Mouse (Mus musculus) left cerebral cortex, adult 18-20 months (tissue): ENCODE measurements around the gene Thy1. TPM values are rescaled to one million over a fixed set of nuclear protein-coding genes. Genes with fewer than 3 reads are reported as not detected.

Source experiments
- DNase-seq, 2 experiments: peaks; one replicate each; pipeline ENCODE4 v3.0.0; 2021 to 2022; ENCODE audit warnings: low spot score in 2 of 2, mixed read lengths in 1 of 2
- total RNA-seq, 2 experiments: library from RNA; stranded (reverse); gene quantifications; 2 replicates each; pipeline ENCODE4 v1.2.3; 2021

Gene Thy1
- total RNA-seq, 2 experiments from 2014 or later: 830 to 832 TPM

DNA sequence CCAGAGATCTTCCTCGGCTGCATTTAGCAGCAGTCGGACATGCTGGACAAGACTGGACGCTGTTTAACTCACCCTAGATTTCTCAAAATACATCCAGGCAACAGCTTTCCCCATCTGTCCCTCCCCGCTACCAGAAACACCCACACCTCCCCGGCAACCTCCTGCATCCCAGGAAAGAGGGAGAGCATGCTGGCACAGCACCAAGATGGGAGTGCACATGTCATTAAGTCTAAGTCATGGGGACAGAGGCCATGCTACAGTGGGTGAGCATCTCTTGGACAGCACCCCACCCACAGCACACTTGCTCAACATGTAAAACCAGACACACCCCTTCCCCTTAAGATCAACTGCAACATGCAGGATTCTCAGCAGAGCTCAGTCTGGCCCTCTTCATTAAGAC, 37.8 kb downstream of the Thy1 start:
- DNase-seq: peak; percentile 67 to 78

DNA sequence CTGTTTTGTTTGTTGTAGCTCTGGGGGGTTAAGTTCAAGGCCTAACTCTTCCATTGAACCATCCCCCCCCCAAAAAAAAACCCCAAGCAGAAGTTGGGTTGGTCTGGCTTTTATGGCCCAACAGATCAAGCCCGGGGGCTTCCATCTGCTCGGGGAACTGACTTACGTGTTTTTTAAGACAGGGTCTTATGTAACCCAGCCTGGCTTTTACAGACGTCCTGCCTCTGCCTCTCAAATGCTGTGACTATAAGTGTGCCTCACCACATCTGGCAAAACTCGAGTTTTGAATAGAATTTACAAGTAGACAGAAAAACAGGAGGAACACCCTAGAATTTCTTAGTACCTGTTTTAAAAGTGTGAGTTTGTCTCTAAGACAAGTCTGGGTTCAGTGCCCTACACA, 38.4 kb downstream of the Thy1 start:
- peak in 1 of 2 experiments; percentile 1 for DNase-seq

DNA sequence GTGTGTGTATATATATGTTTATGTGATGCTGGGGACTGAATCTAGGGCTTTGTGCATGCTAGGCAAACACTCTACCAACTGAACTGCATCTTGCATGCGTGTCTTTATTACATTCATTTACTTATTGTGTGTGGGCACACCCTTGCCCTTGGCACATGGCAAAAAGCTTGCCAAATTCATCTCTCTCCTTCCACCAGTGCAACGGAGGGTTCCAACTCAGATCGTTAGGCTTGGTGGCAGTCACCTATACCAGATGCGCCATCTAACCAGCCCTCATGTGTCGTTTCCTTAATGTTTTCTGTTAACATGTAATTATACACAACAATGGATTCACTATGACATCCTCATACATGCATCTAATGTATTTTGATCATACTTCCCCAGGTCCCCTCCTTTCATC, 39.1 kb downstream of the Thy1 start:
- DNase-seq: no peak

DNA sequence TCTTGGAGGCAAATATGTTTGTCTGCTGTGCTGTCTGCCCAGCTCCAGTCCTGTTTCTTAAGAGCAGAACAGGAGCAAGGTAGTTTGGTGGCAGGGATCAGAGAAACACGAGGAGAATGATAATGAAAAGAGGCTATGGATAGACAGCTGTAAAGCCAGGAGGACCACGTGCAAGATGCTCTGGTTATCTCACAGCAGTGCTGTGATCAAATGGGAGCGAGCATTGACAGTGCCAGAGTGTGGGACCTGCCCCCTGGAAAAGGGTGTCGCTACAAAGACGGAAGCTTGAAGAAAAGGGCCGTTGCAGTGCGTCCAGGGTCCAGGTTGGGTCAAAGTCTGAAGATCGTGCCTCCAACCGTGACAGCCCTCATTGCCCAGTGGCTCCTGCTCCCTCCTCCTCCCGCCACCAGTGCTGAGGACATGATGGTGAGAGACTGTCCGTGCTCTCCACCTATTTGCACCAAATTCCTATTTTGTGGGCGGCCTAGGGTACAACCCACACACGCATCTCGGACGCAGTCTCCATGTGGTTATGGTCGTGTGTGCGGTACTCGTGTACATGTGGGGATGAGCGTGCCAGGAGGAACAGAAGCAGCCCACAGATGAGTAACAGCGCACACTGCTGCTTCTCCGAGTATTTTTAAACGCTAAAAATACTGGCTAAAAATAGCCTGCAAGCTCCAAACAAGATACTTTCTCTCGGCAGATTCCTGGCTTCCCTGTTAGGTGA, 40.4 kb downstream of the Thy1 start:
- peak; percentile 72 to 86 for DNase-seq

DNA sequence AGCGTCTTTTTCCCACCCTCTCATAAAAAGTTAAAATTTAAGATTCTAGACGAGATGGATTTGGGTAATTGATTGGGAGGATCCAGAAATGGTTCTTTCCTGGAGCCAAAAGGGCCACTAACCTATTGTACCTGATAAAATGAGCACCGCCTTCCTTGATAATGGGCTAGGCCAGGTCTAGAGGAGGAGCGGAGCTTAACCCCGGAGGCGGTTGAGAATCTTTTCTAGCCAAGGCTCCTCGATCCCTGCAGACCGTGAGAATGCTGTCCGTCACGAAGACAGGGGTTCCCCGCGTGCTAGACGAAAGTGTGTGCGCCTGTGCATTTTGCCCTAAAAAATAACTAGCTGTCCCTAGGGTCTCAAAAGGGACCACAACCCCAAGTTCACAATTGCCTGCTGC, 41.1 kb downstream of the Thy1 start:
- no peak for DNase-seq

DNA sequence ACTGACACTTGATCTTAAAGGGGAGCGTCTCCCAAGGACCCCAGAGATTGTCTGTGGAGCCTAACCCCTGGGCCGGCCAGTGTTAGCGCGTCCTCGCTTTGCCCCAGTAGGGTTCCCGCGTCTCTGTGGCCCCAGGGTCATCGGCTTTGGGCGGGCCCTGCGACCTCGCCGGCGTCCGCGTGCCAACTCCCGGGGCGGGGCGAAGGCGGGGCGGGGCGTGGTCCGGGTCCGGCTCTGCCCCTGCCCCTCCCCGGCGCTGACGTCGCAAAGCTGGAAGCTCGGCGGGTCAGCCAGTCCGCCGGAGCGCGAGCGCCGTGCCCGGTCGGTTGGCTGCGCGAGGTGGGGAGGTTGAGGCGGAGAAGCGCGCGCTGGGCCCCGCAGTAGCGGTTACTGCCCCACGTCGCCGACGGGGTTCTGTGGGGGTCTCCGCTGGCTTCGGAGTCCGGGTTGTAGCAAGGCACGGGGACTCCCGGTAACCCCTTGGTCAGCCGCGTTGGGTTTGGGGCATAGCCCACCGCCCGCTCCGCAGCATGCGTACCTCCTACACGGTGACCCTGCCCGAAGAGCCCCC, 41.6 kb downstream of the Thy1 start:
- peak; percentile 91 to 94 for DNase-seq

DNA sequence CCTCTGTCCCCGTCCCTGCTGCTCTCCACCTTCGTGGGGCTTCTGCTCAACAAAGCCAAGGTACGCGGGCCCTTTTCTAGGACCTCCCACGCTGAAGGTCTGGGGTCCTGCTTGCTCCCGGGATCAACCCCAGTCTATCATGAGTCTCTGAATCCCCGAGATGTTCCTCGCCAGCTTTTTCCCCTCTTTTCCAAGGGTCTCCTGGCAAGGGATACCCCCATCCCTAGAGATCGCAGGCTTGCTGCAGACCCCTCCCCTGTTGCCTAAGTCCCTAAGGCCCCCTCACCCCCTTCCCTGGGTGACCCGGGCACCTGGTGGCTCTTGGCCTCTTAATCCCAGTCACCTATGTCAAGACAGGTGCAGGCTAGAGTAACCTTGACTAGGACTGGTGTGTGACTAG, 42.1 kb downstream of the Thy1 start:
- no peak for DNase-seq

DNA sequence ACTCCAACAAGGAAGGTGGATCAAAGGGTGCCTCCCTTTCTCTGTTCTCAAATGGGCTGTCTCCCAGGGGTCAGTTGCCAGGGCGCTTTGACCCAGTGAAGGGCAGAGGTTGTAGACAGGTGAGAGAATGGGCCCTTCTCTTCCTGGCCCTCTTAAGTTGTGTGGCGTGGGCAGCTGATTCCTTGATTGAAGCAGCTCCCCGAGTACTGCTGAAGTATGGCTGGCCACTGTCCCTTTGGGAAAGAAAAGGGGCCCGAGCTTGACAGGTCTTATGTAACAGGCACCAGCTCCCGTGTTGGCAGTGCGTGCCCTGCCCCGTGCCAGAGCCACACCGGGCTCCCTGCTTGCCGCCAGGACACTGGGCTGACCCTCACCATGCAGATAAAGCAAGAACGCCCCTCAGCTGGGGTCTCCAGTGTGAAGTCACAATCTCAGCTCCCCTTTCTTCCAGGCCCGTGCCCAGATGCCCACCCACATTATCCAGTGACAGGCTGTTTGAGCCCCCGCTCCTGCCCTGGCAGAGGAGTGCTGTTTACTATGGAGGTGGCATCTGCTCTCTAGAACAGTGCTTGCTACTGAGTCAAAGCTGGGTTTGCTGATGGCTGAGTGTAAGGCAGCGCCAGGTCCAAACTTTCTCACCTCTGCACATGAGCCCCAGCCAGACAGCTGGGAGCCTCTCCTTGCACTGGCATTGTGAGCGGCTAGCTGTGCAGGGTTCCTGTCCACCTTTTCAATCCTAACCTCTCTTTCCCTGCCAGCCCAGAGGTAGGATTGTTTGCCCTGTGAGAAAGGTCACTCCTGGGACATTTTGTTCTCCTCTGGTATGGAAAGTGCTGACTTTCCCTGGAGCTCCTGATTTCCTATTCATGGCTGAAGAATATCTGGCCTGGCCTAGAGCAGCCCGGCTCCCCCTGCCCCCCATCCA, 42.8 kb downstream of the Thy1 start:
- peak; percentile 66 to 81 for DNase-seq

DNA sequence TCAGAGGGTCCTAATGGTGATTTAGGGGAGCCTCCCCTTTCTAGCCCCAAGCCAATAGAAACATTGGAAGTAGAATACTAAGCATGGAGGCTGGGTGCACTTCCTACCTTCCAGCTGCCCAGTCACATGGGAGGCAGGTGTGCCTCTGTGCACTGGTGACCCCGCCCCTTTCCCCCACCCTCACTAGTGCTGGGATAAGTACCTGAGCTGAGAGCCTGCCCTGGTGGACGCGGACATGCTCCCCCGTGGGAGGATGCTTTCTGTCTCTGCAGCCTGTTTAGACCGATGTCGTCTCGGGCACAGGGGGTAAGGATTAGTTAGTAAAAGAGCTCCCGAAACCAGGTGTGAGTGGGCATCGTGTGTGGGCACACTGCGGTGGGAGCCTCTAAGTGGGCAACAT, 43.8 kb downstream of the Thy1 start:
- DNase-seq: no peak

DNA sequence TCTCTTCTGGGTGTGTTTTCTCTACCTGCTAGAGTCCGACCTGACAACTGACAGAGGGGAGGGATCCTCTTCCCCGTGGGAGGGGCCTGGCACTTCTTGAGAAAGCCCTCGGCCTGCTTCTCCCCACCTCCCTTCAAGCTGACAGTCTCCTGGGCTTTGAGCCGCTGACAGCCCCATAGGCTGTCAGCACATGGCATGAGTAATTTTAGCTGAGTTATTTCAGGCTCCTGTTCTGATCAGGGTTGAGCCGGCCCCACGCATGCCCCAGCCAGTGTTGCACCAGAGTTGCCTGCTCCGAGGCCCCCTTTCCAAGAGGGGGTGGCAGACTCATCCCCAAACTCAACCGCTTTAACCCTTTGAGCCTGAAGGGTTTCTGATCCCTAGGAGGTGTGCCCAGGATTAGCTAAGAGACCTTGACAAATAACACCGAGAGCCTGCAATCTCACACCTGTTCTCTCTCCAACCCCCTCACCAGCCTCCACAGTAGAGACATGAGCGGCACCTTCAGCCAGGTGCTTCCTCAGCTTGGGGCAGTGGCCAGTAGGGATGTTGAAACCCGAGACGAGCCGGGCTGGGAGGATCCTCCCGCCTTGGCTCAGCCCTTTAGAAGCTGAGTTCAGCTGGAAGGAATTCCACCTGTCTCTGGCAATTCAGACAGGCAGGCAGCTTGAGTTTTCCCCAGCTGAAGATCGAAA, 44.7 kb downstream of the Thy1 start:
- peak in 1 of 2 experiments; percentile 72 for DNase-seq

DNA sequence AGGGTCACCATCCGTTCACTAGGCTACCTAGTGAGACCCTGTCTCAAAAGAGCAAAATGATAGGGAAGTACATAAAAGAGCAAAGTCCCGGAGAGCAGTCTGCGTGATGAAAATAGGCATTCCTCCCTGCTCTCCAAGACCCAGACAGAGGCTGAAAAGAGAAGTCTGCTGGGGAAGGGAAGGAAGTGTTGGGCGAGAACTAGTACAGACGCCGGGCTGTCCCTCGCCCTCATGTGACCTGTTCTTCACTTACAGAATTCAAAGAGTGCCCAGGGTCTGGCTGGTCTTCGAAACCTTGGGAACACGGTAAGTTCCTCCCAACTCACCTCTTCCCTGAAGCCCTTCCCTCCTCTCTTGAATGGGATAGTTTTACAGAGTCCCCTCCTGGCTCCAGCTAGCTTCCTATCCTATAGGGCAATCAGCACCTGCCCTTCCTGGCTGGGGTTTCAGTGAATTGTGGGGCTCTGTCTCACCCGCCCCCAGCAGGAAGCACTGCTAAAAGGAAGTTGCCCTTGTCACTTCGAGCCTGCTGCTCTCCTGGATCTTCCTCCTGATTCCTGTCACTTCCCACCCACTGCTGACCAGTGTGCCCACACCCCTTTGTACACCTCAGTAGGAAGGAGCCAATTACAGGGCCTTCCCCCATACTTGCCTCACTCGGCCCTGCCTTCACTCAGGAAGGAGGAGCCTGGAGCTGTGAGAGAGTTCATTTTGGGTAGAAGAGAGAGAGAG, 45.9 kb downstream of the Thy1 start:
- no peak for DNase-seq

DNA sequence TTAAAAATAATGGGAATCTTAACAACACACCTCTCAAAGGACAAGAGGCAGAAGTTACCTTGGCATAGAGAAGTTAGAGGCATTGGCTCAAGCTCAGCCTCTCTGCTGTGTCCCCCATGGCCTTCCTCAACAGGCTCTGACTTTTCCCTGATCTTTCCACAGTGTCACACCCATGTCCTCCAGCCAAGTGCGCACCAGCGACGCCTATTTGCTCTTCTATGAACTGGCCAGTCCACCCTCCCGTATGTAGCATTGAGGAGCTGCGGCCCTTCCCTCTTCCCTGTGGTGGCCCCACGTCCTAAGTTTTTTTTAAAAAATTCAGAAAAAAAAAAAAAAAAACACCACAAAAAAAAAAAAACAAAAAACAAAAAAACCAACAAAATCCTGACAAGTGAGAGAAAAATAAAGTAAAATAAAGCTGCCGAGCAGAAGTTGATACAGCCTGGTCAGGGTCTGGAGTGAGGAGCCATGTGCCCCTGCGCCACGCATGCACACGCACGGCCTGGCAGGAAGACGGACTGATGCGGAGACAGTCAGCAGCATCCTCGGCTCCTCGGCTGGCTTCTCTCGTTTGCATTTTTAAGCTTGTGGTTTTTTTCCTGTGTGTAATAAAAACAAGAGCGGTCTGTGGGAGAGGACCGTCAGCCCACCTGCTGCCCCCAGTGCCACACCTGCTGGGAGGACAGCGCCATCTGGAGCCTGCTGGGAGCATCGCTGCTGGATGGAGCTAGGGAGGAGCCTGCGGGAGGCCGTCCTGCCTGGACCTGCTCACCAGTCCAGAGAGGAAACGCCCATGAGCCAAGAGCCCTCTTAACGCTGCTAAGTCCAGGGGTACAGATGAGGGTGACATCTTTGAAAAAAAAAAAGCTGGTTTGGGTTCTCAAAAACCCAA, 50.7 kb downstream of the Thy1 start:
- peak; percentile 89 to 92 for DNase-seq

DNA sequence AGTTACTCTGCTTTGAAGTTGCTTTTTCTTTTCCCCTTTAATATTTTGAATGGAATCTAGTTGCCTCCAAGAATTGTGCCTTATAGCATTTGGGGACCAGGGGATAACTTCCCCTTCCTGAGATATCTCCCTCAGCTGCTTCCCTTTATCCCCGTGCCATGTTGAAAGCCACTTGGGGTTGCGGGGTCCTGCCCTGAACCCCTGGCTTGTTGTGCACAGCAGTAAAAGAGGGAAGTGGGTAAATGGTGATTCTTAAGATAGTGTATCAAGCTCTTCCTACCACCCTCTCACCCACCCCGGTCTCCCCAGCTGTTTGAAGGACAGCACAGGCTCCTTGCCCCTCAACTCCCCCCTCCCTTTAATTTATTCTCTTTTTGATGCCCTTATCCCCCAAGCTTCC, 51.6 kb downstream of the Thy1 start:
- no peak for DNase-seq

DNA sequence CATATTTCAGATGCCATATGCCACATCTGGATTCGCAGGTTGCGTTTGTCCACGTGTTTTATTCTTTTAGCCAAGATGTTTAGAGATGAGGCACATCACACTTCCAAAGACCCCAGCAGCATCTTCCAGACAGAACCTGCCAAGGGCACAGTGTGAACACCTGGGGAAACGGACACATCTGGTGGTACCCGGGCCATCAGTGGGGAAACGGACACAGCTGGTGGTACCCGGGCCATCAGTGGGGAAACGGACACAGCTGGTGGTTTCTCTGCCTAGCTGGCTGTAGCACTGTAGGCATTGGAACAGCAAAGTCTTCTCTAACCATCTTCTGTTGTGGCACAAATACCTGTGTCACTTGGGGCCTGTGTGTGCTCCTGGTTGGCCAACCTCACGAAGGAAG, 52.6 kb downstream of the Thy1 start:
- DNase-seq: no peak

DNA sequence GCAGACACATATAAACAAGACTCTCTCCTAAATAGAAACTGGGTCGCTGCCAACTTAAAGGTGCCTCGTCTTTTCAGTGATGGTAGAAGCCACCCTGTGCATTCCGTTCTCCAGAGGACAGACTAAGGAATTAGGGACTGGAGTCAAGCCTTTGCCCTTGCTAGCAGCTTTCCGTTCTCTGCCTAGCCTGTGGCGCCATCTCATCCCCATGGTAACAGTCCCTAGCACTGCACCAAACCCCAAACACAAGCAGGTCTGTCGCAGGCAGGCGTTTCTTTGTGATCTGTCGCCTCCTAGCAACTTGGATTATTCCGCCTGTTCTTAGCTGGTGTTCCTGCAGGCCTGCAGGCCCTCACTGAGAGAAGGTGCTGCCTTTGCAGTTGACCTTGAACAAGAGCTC, 53.4 kb downstream of the Thy1 start:
- DNase-seq: no peak

Other genes starting within 250 kb of the Thy1 start
- gene Usp2, start 23.6 kb downstream of the Thy1 start, total RNA-seq: 10 to 100 TPM; 79.1 to 86.3 TPM
- gene Mfrp, start 58.3 kb downstream of the Thy1 start, total RNA-seq: under 1 TPM in 1 of 2 experiments, not detected in 1; 0.16 TPM
- 10 to 100 TPM; 18.1 to 23.2 TPM for gene C1qtnf5, start 63.9 kb downstream of the Thy1 start, total RNA-seq
- under 1 TPM; 0.14 to 0.42 TPM for gene Gm49380, start 70.1 kb downstream of the Thy1 start, total RNA-seq
- 10 to 100 TPM; 28.7 to 31.9 TPM for gene Rnf26, start 70.1 kb downstream of the Thy1 start, total RNA-seq
- 10 to 100 TPM in 1 of 2 experiments, 1 to 10 TPM in 1; 8.7 to 10.3 TPM for gene Mcam, start 91.1 kb downstream of the Thy1 start, total RNA-seq
- 10 to 100 TPM; 51.1 to 56.3 TPM for gene Cbl, start 190.7 kb downstream of the Thy1 start, total RNA-seq
- gene Ccdc153, start 197.3 kb downstream of the Thy1 start, total RNA-seq: 1 to 10 TPM in 1 of 2 experiments, not detected in 1; 1.8 TPM
- under 1 TPM; 0.75 to 0.81 TPM for gene Pdzd3, start 208.1 kb downstream of the Thy1 start, total RNA-seq
- gene Nlrx1, start 225.2 kb downstream of the Thy1 start, total RNA-seq: 10 to 100 TPM in 1 of 2 experiments, 1 to 10 TPM in 1; 9.0 to 10.4 TPM
- 10 to 100 TPM; 56.0 to 63.2 TPM for gene Abcg4, start 245.2 kb downstream of the Thy1 start, total RNA-seq